Mouse (Mus musculus) heart, adult 11 months (tissue): ENCODE measurements at regions not wholly inside any gene's neighbourhood (a gene's known extent, or its start where the extent isn't known, plus 50 kb on each side); places are given as distances from the start of the nearest gene placed in this dataset.

Source experiments
- DNase-seq: peaks from one replicate; pipeline ENCODE4 v3.0.0; 2022

GRCm38 (mm10) chr3:80284656-80285055 is 400.3 kb downstream of the Fam198b start:
- DNase-seq = no peak

GRCm38 (mm10) chr3:80285246-80285645 is 400.9 kb downstream of the Fam198b start:
- DNase-seq = no peak

GRCm38 (mm10) chr3:80293485-80293884 is 409.2 kb downstream of the Fam198b start:
- no peak for DNase-seq

GRCm38 (mm10) chr3:80307632-80308031 is 423.3 kb downstream of the Fam198b start:
- no peak for DNase-seq

GRCm38 (mm10) chr3:80309931-80310330 is 425.6 kb downstream of the Fam198b start:
- DNase-seq = no peak

- no peak for DNase-seq
Observed at GRCm38 (mm10) chr3:80311689-80312088, 427.4 kb downstream of the Fam198b start.

GRCm38 (mm10) chr3:80322291-80322690 is 438.0 kb downstream of the Fam198b start:
- no peak for DNase-seq

GRCm38 (mm10) chr3:80324726-80325125 is 440.4 kb downstream of the Fam198b start:
- DNase-seq = no peak

- DNase-seq = no peak
Observed at GRCm38 (mm10) chr3:80331776-80332175, 447.4 kb downstream of the Fam198b start.

GRCm38 (mm10) chr3:80334446-80334893 is 450.1 kb downstream of the Fam198b start:
- no peak for DNase-seq

- DNase-seq = no peak
Observed at GRCm38 (mm10) chr3:80336123-80336674, 451.9 kb downstream of the Fam198b start.

- DNase-seq = peak; percentile 61
Observed at GRCm38 (mm10) chr3:80367972-80368371, 434.7 kb downstream of the Gria2 start.

- no peak for DNase-seq
Observed at GRCm38 (mm10) chr3:80369214-80369941, 433.3 kb downstream of the Gria2 start.

GRCm38 (mm10) chr3:80372436-80372835 is 430.2 kb downstream of the Gria2 start:
- no peak for DNase-seq

- no peak for DNase-seq
Observed at GRCm38 (mm10) chr3:80385986-80386385, 416.6 kb downstream of the Gria2 start.

- DNase-seq = no peak
Observed at GRCm38 (mm10) chr3:80396240-80396639, 406.4 kb downstream of the Gria2 start.

- no peak for DNase-seq
Observed at GRCm38 (mm10) chr3:80420453-80420852, 382.2 kb downstream of the Gria2 start.

- no peak for DNase-seq
Observed at GRCm38 (mm10) chr3:80421461-80421860, 381.2 kb downstream of the Gria2 start.

- no peak for DNase-seq
Observed at GRCm38 (mm10) chr3:80422106-80422505, 380.5 kb downstream of the Gria2 start.

- DNase-seq = no peak
Observed at GRCm38 (mm10) chr3:80422646-80423045, 380.0 kb downstream of the Gria2 start.
